Mouse (Mus musculus) CH12.LX (cell line): ENCODE results near the gene Pkn3. TPM values are rescaled to one million over a fixed set of nuclear protein-coding genes. Genes with fewer than 3 reads are reported as not detected.

Source experiments
- DNase-seq: peaks from one replicate; pipeline ENCODE4 v3.0.0-alpha.2; 2013; ENCODE audit errors: extremely low read depth
- H3K27ac ChIP-seq: 2 replicates; pipeline ENCODE4 v1.5.1; 2012; ENCODE audit warnings: low read depth, mild to moderate bottlenecking, control low read depth, moderate library complexity; ENCODE audit not compliant: insufficient read depth
- H3K27me3 ChIP-seq: replicated peaks from 2 replicates; pipeline ENCODE3; 2012; ENCODE audit warnings: inconsistent platforms
- H3K36me3 ChIP-seq, 2 experiments: replicated peaks in 1 of 2; 2 replicates each; pipeline versions ENCODE3 to v1.6.1; 2012; ENCODE audit warnings: inconsistent platforms in 1 of 2, low read length in 1 of 2, mild to moderate bottlenecking in 1 of 2, mixed read lengths in 1 of 2, moderate library complexity in 1 of 2; ENCODE audit not compliant: control insufficient read depth in 1 of 2, insufficient read depth in 1 of 2
- H3K4me1 ChIP-seq, 2 experiments: 2 replicates each; pipeline ENCODE4 v1.6.1; 2012; ENCODE audit warnings: inconsistent platforms in 1 of 2, moderate library complexity in 1 of 2; ENCODE audit not compliant: insufficient read depth in 2 of 2, control insufficient read depth in 1 of 2
- H3K4me2 ChIP-seq: 2 replicates; pipeline ENCODE4 v1.6.1; 2012; ENCODE audit warnings: low read depth, mild to moderate bottlenecking, control low read depth; ENCODE audit not compliant: poor library complexity, insufficient read depth, severe bottlenecking
- H3K4me3 ChIP-seq, 3 experiments: fragments of 150-350 bp in 1 of 3; sonication (generic) in 1 of 3; replicated peaks in 1 of 3; 2 replicates each; pipeline versions ENCODE3 to v1.5.1; 2011 to 2012; ENCODE audit warnings: low read depth in 2 of 3, low read length in 2 of 3, mild to moderate bottlenecking in 2 of 3, moderate library complexity in 2 of 3, control low read depth in 1 of 3, improper control_type of control experiment in 1 of 3, inconsistent platforms in 1 of 3, mixed read lengths in 1 of 3; ENCODE audit not compliant: poor library complexity in 1 of 3
- H3K79me2 ChIP-seq: replicated peaks from 2 replicates; pipeline ENCODE4 v1.6.1; 2012; ENCODE audit warnings: mild to moderate bottlenecking, moderate library complexity; ENCODE audit not compliant: control insufficient read depth, poor library complexity, insufficient read depth, severe bottlenecking; ENCODE audit errors: extremely low read depth
- H3K9ac ChIP-seq: 2 replicates; pipeline ENCODE4 v1.6.1; 2012; ENCODE audit warnings: low read depth, mild to moderate bottlenecking, control low read depth, moderate library complexity; ENCODE audit not compliant: insufficient read depth
- H3K9me3 ChIP-seq: replicated peaks from 2 replicates; pipeline ENCODE3; 2012; ENCODE audit warnings: low read length, inconsistent platforms, mixed read lengths
- BHLHE40 ChIP-seq: IDR thresholded peaks from 2 replicates; pipeline ENCODE4 v1.6.1; 2011; ENCODE audit warnings: mild to moderate bottlenecking, low read depth, low read length, improper control_type of control experiment
- CHD1 ChIP-seq: IDR thresholded peaks from 2 replicates; pipeline ENCODE4 v1.6.1; 2012; ENCODE audit warnings: low read depth, low read length, improper control_type of control experiment, inconsistent platforms
- CHD2 ChIP-seq: IDR thresholded peaks from 2 replicates; pipeline ENCODE4 v1.6.1; 2011; ENCODE audit warnings: low read length, improper control_type of control experiment
- CTCF ChIP-seq, 2 experiments: IDR thresholded peaks in 1 of 2; conservative IDR thresholded peaks in 1 of 2; 2 replicates each; pipeline ENCODE4 v1.5.1; 2011 to 2012; ENCODE audit warnings: low read depth in 2 of 2, low read length in 2 of 2, improper control_type of control experiment in 1 of 2, inconsistent platforms in 1 of 2, mild to moderate bottlenecking in 1 of 2, moderate library complexity in 1 of 2
- E2F4 ChIP-seq: IDR thresholded peaks from 2 replicates; pipeline ENCODE4 v1.6.1; 2011; ENCODE audit warnings: low read depth, low read length, improper control_type of control experiment; ENCODE audit not compliant: insufficient replicate concordance
- ELF1 ChIP-seq: IDR thresholded peaks from 2 replicates; pipeline ENCODE4 v1.6.1; 2014; ENCODE audit warnings: low read depth, mild to moderate bottlenecking, inconsistent platforms, low read length, improper control_type of control experiment
- ETS1 ChIP-seq: conservative IDR thresholded peaks from 2 replicates; pipeline ENCODE4 v1.6.1; 2012; ENCODE audit warnings: low read depth, mild to moderate bottlenecking, inconsistent platforms, low read length, improper control_type of control experiment, moderate library complexity
- GABPA ChIP-seq: IDR thresholded peaks from 2 replicates; pipeline ENCODE4 v1.6.1; 2012; ENCODE audit warnings: low read depth, low read length, improper control_type of control experiment, inconsistent platforms; ENCODE audit not compliant: insufficient replicate concordance
- JUN ChIP-seq: IDR thresholded peaks from 2 replicates; pipeline ENCODE4 v1.6.1; 2011; ENCODE audit warnings: low read depth, mild to moderate bottlenecking, low read length, improper control_type of control experiment, moderate library complexity; ENCODE audit not compliant: insufficient read depth
- KAT2A ChIP-seq: IDR thresholded peaks from 2 replicates; pipeline ENCODE4 v1.6.1; 2012; ENCODE audit warnings: low read length, improper control_type of control experiment, inconsistent platforms; ENCODE audit not compliant: insufficient replicate concordance
- MAFK ChIP-seq: IDR thresholded peaks from 2 replicates; pipeline ENCODE4 v1.6.1; 2011; ENCODE audit warnings: low read length, improper control_type of control experiment; ENCODE audit not compliant: insufficient replicate concordance
- MAX ChIP-seq: IDR thresholded peaks from 2 replicates; pipeline ENCODE4 v1.6.1; 2011; ENCODE audit warnings: low read length, improper control_type of control experiment
- MAZ ChIP-seq: IDR thresholded peaks from 2 replicates; pipeline ENCODE4 v1.6.1; 2012; ENCODE audit warnings: low read depth, mild to moderate bottlenecking, inconsistent platforms, low read length, improper control_type of control experiment, moderate library complexity
- MXI1 ChIP-seq: IDR thresholded peaks from 2 replicates; pipeline ENCODE4 v1.6.1; 2011; ENCODE audit warnings: mild to moderate bottlenecking, low read depth, low read length, improper control_type of control experiment
- NELFE ChIP-seq: IDR thresholded peaks from 2 replicates; pipeline ENCODE4 v1.6.1; 2011; ENCODE audit warnings: low read depth, low read length, improper control_type of control experiment
- NRF1 ChIP-seq: IDR thresholded peaks from 2 replicates; pipeline ENCODE4 v1.6.1; 2014; ENCODE audit warnings: low read depth, mild to moderate bottlenecking, inconsistent platforms, low read length, improper control_type of control experiment, moderate library complexity
- POLR2A ChIP-seq: IDR thresholded peaks from 2 replicates; pipeline ENCODE4 v1.6.1; 2011; ENCODE audit warnings: low read depth, mild to moderate bottlenecking, improper control_type of control experiment, low read length
- POLR2AphosphoS2 ChIP-seq: IDR thresholded peaks from 2 replicates; pipeline ENCODE4 v1.6.1; 2011; ENCODE audit warnings: low read depth, low read length, improper control_type of control experiment
- RAD21 ChIP-seq: IDR thresholded peaks from 2 replicates; pipeline ENCODE4 v1.6.1; 2011; ENCODE audit warnings: low read depth, mild to moderate bottlenecking, low read length, improper control_type of control experiment, moderate library complexity
- RCOR1 ChIP-seq: conservative IDR thresholded peaks from 2 replicates; pipeline ENCODE4 v1.6.1; 2012; ENCODE audit warnings: low read depth, mild to moderate bottlenecking, inconsistent platforms, low read length, improper control_type of control experiment
- SIN3A ChIP-seq: IDR thresholded peaks from 2 replicates; pipeline ENCODE4 v1.6.1; 2012; ENCODE audit warnings: low read length, improper control_type of control experiment, inconsistent platforms
- SMC3 ChIP-seq: IDR thresholded peaks from 2 replicates; pipeline ENCODE4 v1.6.1; 2011; ENCODE audit warnings: low read depth, low read length, improper control_type of control experiment
- TCF12 ChIP-seq: IDR thresholded peaks from 2 replicates; pipeline ENCODE4 v1.6.1; 2014; ENCODE audit warnings: low read depth, mild to moderate bottlenecking, inconsistent platforms, low read length, improper control_type of control experiment
- UBTF ChIP-seq: IDR thresholded peaks from 2 replicates; pipeline ENCODE4 v1.6.1; 2012; ENCODE audit warnings: low read depth, mild to moderate bottlenecking, inconsistent platforms, low read length, improper control_type of control experiment, moderate library complexity
- USF1 ChIP-seq: IDR thresholded peaks from 2 replicates; pipeline ENCODE4 v1.6.1; 2014; ENCODE audit warnings: low read depth, mild to moderate bottlenecking, inconsistent platforms, low read length, improper control_type of control experiment
- USF2 ChIP-seq: conservative IDR thresholded peaks from 2 replicates; pipeline ENCODE4 v1.6.1; 2011; ENCODE audit warnings: low read depth, low read length, improper control_type of control experiment
- ZC3H11A ChIP-seq: IDR thresholded peaks from 2 replicates; pipeline ENCODE4 v1.6.1; 2012; ENCODE audit warnings: low read depth, mild to moderate bottlenecking, inconsistent platforms, low read length, improper control_type of control experiment
- ZMIZ1 ChIP-seq: IDR thresholded peaks from 2 replicates; pipeline ENCODE4 v1.6.1; 2012; ENCODE audit warnings: low read depth, mild to moderate bottlenecking, inconsistent platforms, low read length, improper control_type of control experiment
- dilution Hi-C: fragments of 300-500 bp; cut with MboI; formaldehyde crosslinking; loops from 2 replicates; pipeline ENCODE4 v1.14.3; 2020; ENCODE audit warnings: low sequenced_read_pairs; ENCODE audit not compliant: extremely low pct_unique_long_range_greater_than_20kb, extremely low pct_ligation_motif_present
- in situ Hi-C: fragments of 300-500 bp; cut with MboI; formaldehyde crosslinking; loops from 3 replicates; pipeline ENCODE4 v1.14.3; 2019; ENCODE audit warnings: low sequenced_read_pairs, low pct_ligation_motif_present, low pct_unique_long_range_greater_than_20kb, mixed read lengths
- polyA plus RNA-seq: library from polyadenylated mRNA; unstranded; fragments of >175 nt; gene quantifications from 2 replicates; pipeline ENCODE4 v1.2.1, GENCODE M21; 2012; ENCODE audit warnings: low read depth; ENCODE audit not compliant: insufficient read length
- total RNA-seq, 2 experiments: library from RNA; depleted of rRNA; stranded (reverse); fragments of 300-350 nt in 1 of 2; fragments of >200 nt in 1 of 2; gene quantifications; 2 replicates each; pipeline ENCODE4 v1.2.3; 2012 to 2014

Pkn3 gene
- total and polyA plus RNA-seq, 3 experiments = 4.7 to 8.3 (median 6.7) TPM

- Histone ChIP-seq H3K79me2 (peaks cover 66% of the 10 kb centered on the region), H3K27ac (no peak overlapping the region)
Observed at GRCm38 (mm10) chr2:30064298-30064697, 13.2 kb upstream of the Pkn3 start.

GRCm38 (mm10) chr2:30066046-30066901 lies 11.2 kb upstream of the Pkn3 start:
- no peaks in the 10 kb centered on the region for H3K9me3 ChIP-seq
- TF ChIP-seq SIN3A (peak; percentile 78), TCF12 (peak; percentile 81), CHD1 (no peak), ELF1 (peak; percentile 32; the same call in 1 of the 2 replicates), MAZ (peak; percentile 91), USF1 (peak; percentile 88), MXI1 (peak; percentile 94), CTCF (conservative IDR thresholded peaks at IDR 0.05 in 1 of 2, IDR thresholded peaks at IDR 0.05 in 1 of 2; ENCODE audit: low read depth in 2 of 2, low read length in 2 of 2) (no peak), POLR2AphosphoS2 (no peak), NRF1 (peak; percentile 93), GABPA (no peak), BHLHE40 (peak; percentile 34), USF2 (peak; percentile 67), RCOR1 (no peak), ETS1 (peak; percentile 30; the same call in 1 of the 2 replicates), UBTF (peak; percentile 85; the same call in 1 of the 2 replicates), MAFK (no peak), JUN (no peak), ZC3H11A (no peak), E2F4 (no peak), POLR2A (peak; percentile 79), KAT2A (no peak), ZMIZ1 (no peak; the same call in 1 of the 2 replicates), CHD2 (peak; percentile 85; the same call in 1 of the 2 replicates), SMC3 (no peak), MAX (peak; percentile 83; the same call in 1 of the 2 replicates), NELFE (peak; percentile 12; the same call in 1 of the 2 replicates)
- dilution Hi-C loops (no loop called here), in situ Hi-C loops (no loop called here)
- peaks cover 20 to 33% of the 10 kb centered on the region in 2 experiments for H3K36me3 ChIP-seq
- peak overlapping the region; percentile 90 for H3K27ac ChIP-seq
- H3K4me3 ChIP-seq = peak overlapping the region; percentile 52 to 99 (median 91)
- DNase-seq = peak; percentile 93
- no peaks in the 10 kb centered on the region for H3K27me3 ChIP-seq
- H3K9ac ChIP-seq = peak overlapping the region; percentile 90
- H3K79me2 ChIP-seq = peaks cover 79% of the 10 kb centered on the region
- peaks cover 6 to 17% of the 10 kb centered on the region in 2 experiments; a peak in 3 of 4 replicates for H3K4me1 ChIP-seq
- H3K4me2 ChIP-seq = peak overlapping the region; percentile 97

More at GRCm38 (mm10) chr2:30064298-30064697, 13.2 kb upstream of the Pkn3 start:
- H3K4me2 ChIP-seq = peak overlapping the region; percentile 88
- dilution Hi-C loops = no loop called here
- no peak for DNase-seq
- peaks cover 6 to 20% of the 10 kb centered on the region in 2 experiments; a peak in 3 of 4 replicates for H3K4me1 ChIP-seq
- H3K9me3 ChIP-seq = no peaks in the 10 kb centered on the region
- H3K27me3 ChIP-seq = no peaks in the 10 kb centered on the region
- in situ Hi-C loops = no loop called here
- peak overlapping the region; percentile 68 for H3K9ac ChIP-seq
- TF ChIP-seq RAD21 = no peak
- TF ChIP-seq MXI1 = peak; percentile 40; the same call in 1 of the 2 replicates
- no peak for TF ChIP-seq USF2
- no peak for TF ChIP-seq NELFE
- no peak for TF ChIP-seq BHLHE40
- peak overlapping the region; percentile 40 to 91 (median 79) for H3K4me3 ChIP-seq
- peaks cover 8 to 19% of the 10 kb centered on the region in 2 experiments for H3K36me3 ChIP-seq
